Mouse (Mus musculus): ENCODE data around the gene Zfp605.

- TF ChIP-seq TAL1 (IDR thresholded peaks at IDR 0.05; ENCODE audit: low read length) (no peak), GATA1 (IDR thresholded peaks at IDR 0.05; ENCODE audit: low read length) (no peak)
Observed at GRCm38 (mm10) chr5:110143007-110143406, 33.1 kb downstream of the Zfp605 start.

Measured in erythroblast, embryonic 14.5 days (primary cell).